Mouse (Mus musculus) spleen, adult 12 weeks (tissue): Measurements from ENCODE around the gene Tacc2.

Source experiments
- DNase-seq: peaks from one replicate; pipeline ENCODE4 v3.0.0; 2022; ENCODE audit warnings: low spot score

Gene Tacc2

GRCm38 (mm10) chr7:130726724-130727422 lies 149.6 kb downstream of the Tacc2 start:
- DNase-seq, result no peak

GRCm38 (mm10) chr7:130727560-130727959 lies 150.3 kb downstream of the Tacc2 start:
- no peak for DNase-seq

GRCm38 (mm10) chr7:130731792-130732191 lies 154.6 kb downstream of the Tacc2 start:
- no peak for DNase-seq

- no peak for DNase-seq
These were observed 155.7 kb downstream of the Tacc2 start for GRCm38 (mm10) chr7:130732908-130733307.

GRCm38 (mm10) chr7:130733423-130733822 lies 156.2 kb downstream of the Tacc2 start:
- DNase-seq, result no peak

GRCm38 (mm10) chr7:130734195-130734787 lies 157.1 kb downstream of the Tacc2 start:
- no peak for DNase-seq

GRCm38 (mm10) chr7:130741099-130741498 lies 163.9 kb downstream of the Tacc2 start:
- DNase-seq, result no peak

- DNase-seq, result no peak
These were observed 166.2 kb downstream of the Tacc2 start for GRCm38 (mm10) chr7:130743239-130744025.

- DNase-seq, result no peak
These were observed 171.9 kb downstream of the Tacc2 start for GRCm38 (mm10) chr7:130749165-130749564.

GRCm38 (mm10) chr7:130750752-130751490 lies 173.7 kb downstream of the Tacc2 start:
- no peak for DNase-seq

- DNase-seq, result no peak
These were observed 174.4 kb downstream of the Tacc2 start for GRCm38 (mm10) chr7:130751678-130752077.

GRCm38 (mm10) chr7:130754790-130755189 lies 177.6 kb downstream of the Tacc2 start:
- DNase-seq, result no peak

GRCm38 (mm10) chr7:130756343-130756835 lies 179.2 kb downstream of the Tacc2 start:
- DNase-seq, result no peak

- DNase-seq, result no peak
These were observed 180.2 kb downstream of the Tacc2 start for GRCm38 (mm10) chr7:130757326-130757865.

GRCm38 (mm10) chr7:130762071-130762897 lies 185.0 kb downstream of the Tacc2 start:
- DNase-seq, result peak; percentile 12

GRCm38 (mm10) chr7:130764160-130764559 lies 186.9 kb downstream of the Tacc2 start:
- no peak for DNase-seq

GRCm38 (mm10) chr7:130766411-130767170 lies 189.4 kb downstream of the Tacc2 start:
- no peak for DNase-seq

- DNase-seq, result no peak
These were observed 190.9 kb downstream of the Tacc2 start for GRCm38 (mm10) chr7:130768151-130768550.

GRCm38 (mm10) chr7:130770707-130771106 lies 193.5 kb downstream of the Tacc2 start:
- DNase-seq, result peak; percentile 34

- DNase-seq, result no peak
These were observed 196.1 kb downstream of the Tacc2 start for GRCm38 (mm10) chr7:130773171-130773830.
